Mouse (Mus musculus): ENCODE measurements around the gene Rasgrp2. TPM values are rescaled to one million over a fixed set of nuclear protein-coding genes. Genes with fewer than 3 reads are reported as not detected.

Gene Rasgrp2
- total RNA-seq, 2 experiments from 2014 or later: 31.3 to 36.7 TPM

GRCm38 (mm10) chr19:6443016-6443415, 43.9 kb downstream of the Rasgrp2 start:
- no peak for TF ChIP-seq CTCF (conservative IDR thresholded peaks at IDR 0.05)
- Histone ChIP-seq H3K27ac (no peak overlapping the region), H3K4me3 (no peak overlapping the region)
- DNase-seq (ENCODE audit: low spot score in 2 of 2): peak in 1 of 2 experiments; percentile 46

- no peak overlapping the region for H3K4me3 ChIP-seq
- no peak for DNase-seq (ENCODE audit: low spot score in 2 of 2)
These were observed 46.8 kb downstream of the Rasgrp2 start for GRCm38 (mm10) chr19:6445761-6446423.

GRCm38 (mm10) chr19:6446736-6447437, 47.7 kb downstream of the Rasgrp2 start:
- no peak for TF ChIP-seq CTCF (conservative IDR thresholded peaks at IDR 0.05)
- DNase-seq (ENCODE audit: low spot score in 2 of 2): no peak
- H3K4me3 ChIP-seq: no peak overlapping the region
- peak overlapping the region; percentile 80 for H3K27ac ChIP-seq

More at GRCm38 (mm10) chr19:6445761-6446423, 46.8 kb downstream of the Rasgrp2 start:
- peak overlapping the region; percentile 80 for H3K27ac ChIP-seq
- no peak for TF ChIP-seq CTCF (conservative IDR thresholded peaks at IDR 0.05)

GRCm38 (mm10) chr19:6448752-6449151, 49.6 kb downstream of the Rasgrp2 start:
- peak overlapping the region; percentile 86; the same call in 1 of the 2 replicates for H3K27ac ChIP-seq
- no peak for DNase-seq (ENCODE audit: low spot score in 2 of 2)
- no peak for TF ChIP-seq CTCF (conservative IDR thresholded peaks at IDR 0.05)
- no peak overlapping the region for H3K4me3 ChIP-seq

GRCm38 (mm10) chr19:6449841-6450240, 50.7 kb downstream of the Rasgrp2 start:
- H3K4me3 ChIP-seq: no peak overlapping the region
- no peak for DNase-seq (ENCODE audit: low spot score in 2 of 2)
- no peak for TF ChIP-seq CTCF (conservative IDR thresholded peaks at IDR 0.05)
- peak overlapping the region; percentile 86; the same call in 1 of the 2 replicates for H3K27ac ChIP-seq

GRCm38 (mm10) chr19:6452030-6452494, 52.9 kb downstream of the Rasgrp2 start:
- DNase-seq (ENCODE audit: low spot score in 2 of 2): peak; percentile 84 to 87
- peak overlapping the region; percentile 86 for H3K27ac ChIP-seq
- TF ChIP-seq CTCF (conservative IDR thresholded peaks at IDR 0.05): peak; percentile 89
- H3K4me3 ChIP-seq: no peak overlapping the region

GRCm38 (mm10) chr19:6452672-6453310, 53.7 kb downstream of the Rasgrp2 start:
- H3K27ac ChIP-seq: peak overlapping the region; percentile 86
- H3K4me3 ChIP-seq: no peak overlapping the region
- no peak for DNase-seq (ENCODE audit: low spot score in 2 of 2)
- TF ChIP-seq CTCF (conservative IDR thresholded peaks at IDR 0.05): no peak

- Histone ChIP-seq H3K27ac (peak overlapping the region; percentile 86), H3K4me3 (no peak overlapping the region)
- peak; percentile 69 to 82 for DNase-seq (ENCODE audit: low spot score in 2 of 2)
- no peak for TF ChIP-seq CTCF (conservative IDR thresholded peaks at IDR 0.05)
These were observed 54.2 kb downstream of the Rasgrp2 start for GRCm38 (mm10) chr19:6453349-6453748.

GRCm38 (mm10) chr19:6454041-6454720, 55.0 kb downstream of the Rasgrp2 start:
- H3K4me3 ChIP-seq: no peak overlapping the region
- peak overlapping the region; percentile 86 for H3K27ac ChIP-seq
- TF ChIP-seq CTCF (conservative IDR thresholded peaks at IDR 0.05): no peak
- no peak for DNase-seq (ENCODE audit: low spot score in 2 of 2)

- TF ChIP-seq CTCF (conservative IDR thresholded peaks at IDR 0.05): no peak
- Histone ChIP-seq H3K4me3 (no peak overlapping the region), H3K27ac (no peak overlapping the region)
- DNase-seq (ENCODE audit: low spot score in 2 of 2): peak in 1 of 2 experiments; percentile 29
These were observed 60.4 kb downstream of the Rasgrp2 start for GRCm38 (mm10) chr19:6459504-6459903.

- H3K4me3 ChIP-seq: no peak overlapping the region
- TF ChIP-seq CTCF (conservative IDR thresholded peaks at IDR 0.05): no peak
- no peak overlapping the region for H3K27ac ChIP-seq
- no peak for DNase-seq (ENCODE audit: low spot score in 2 of 2)
These were observed 63.7 kb downstream of the Rasgrp2 start for GRCm38 (mm10) chr19:6462841-6463240.

GRCm38 (mm10) chr19:6464306-6465071, 65.3 kb downstream of the Rasgrp2 start:
- H3K27ac ChIP-seq: peak overlapping the region; percentile 62; the same call in 1 of the 2 replicates
- peak; percentile 61 to 72 for DNase-seq (ENCODE audit: low spot score in 2 of 2)
- H3K4me3 ChIP-seq: no peak overlapping the region
- peak; percentile 39 for TF ChIP-seq CTCF (conservative IDR thresholded peaks at IDR 0.05)

Other genes with a start within 250 kb of the Rasgrp2 start
- not detected for gene Majin, start 215.0 kb upstream of the Rasgrp2 start, total RNA-seq (2021)
- gene Gpha2, start 173.0 kb upstream of the Rasgrp2 start, total RNA-seq (2021): not detected
- gene Ppp2r5b, start 163.5 kb upstream of the Rasgrp2 start, total RNA-seq (2021): 100 to 1,000 TPM; 127 to 137 TPM
- 10 to 100 TPM; 32.5 to 39.0 TPM for gene Atg2a, start 157.7 kb upstream of the Rasgrp2 start, total RNA-seq (2021)
- gene Ehd1, start 122.6 kb upstream of the Rasgrp2 start, total RNA-seq (2021): 10 to 100 TPM; 80.2 to 82.3 TPM
- gene Cdc42bpg, start 92.9 kb upstream of the Rasgrp2 start, total RNA-seq (2021): 1 to 10 TPM; 5.0 to 5.6 TPM
- gene Men1, start 64.4 kb upstream of the Rasgrp2 start, total RNA-seq (2021): 10 to 100 TPM; 63.3 to 72.1 TPM
- 100 to 1,000 TPM in 1 of 2 experiments, 10 to 100 TPM in 1; 81.9 to 105 TPM for gene Map4k2, start 58.2 kb upstream of the Rasgrp2 start, total RNA-seq (2021)
- 100 to 1,000 TPM; 208 to 222 TPM for gene Sf1, start 35.6 kb upstream of the Rasgrp2 start, total RNA-seq (2021)
- gene Pygm, start 14.9 kb upstream of the Rasgrp2 start, total RNA-seq (2021): 10 to 100 TPM; 13.0 to 18.8 TPM
- gene Nrxn2, start 19.4 kb downstream of the Rasgrp2 start, total RNA-seq (2021): 100 to 1,000 TPM; 405 to 437 TPM
- gene Slc22a12, start 143.7 kb downstream of the Rasgrp2 start, total RNA-seq (2021): under 1 TPM; 0.20 to 0.37 TPM

Data from layer of hippocampus, adult 2 months (tissue).